Mouse (Mus musculus) central nervous system, embryonic 11.5 days (tissue): ENCODE measurements around the gene Vps4b. TPM values are rescaled to one million over a fixed set of nuclear protein-coding genes. Genes with fewer than 3 reads are reported as not detected.

ENCODE experiments used
- polyA plus RNA-seq: library from polyadenylated mRNA; depleted of rRNA; stranded (reverse); fragments of >200 nt; gene quantifications from 2 replicates; pipeline ENCODE4 v1.2.3, GENCODE M21; 2012; rRNA removed

The Vps4b gene
- polyA plus RNA-seq, result 43.7 and 59.3 TPM in 2 replicates

GRCm38 (mm10) chr1:106796542-106796924 lies at the start of gene Vps4b:
Gene Vps4b, minus strand, starts transcription at chr1:106796728.

GRCm38 (mm10) chr1:106759572-106760435 lies 36.7 kb downstream of the Vps4b start, which contains the start of gene Kdsr:
Gene Kdsr, minus strand, starts transcription at chr1:106759727.

Other genes starting within 250 kb of the Vps4b start
- 3.3 and 4.3 TPM in 2 replicates for gene Bcl2, start 82.5 kb downstream of the Vps4b start, polyA plus RNA-seq
- gene Kdsr, start 37.0 kb downstream of the Vps4b start, polyA plus RNA-seq, result 6.4 and 8.2 TPM in 2 replicates
- gene Serpinb5, start 64.4 kb upstream of the Vps4b start, polyA plus RNA-seq, result 0.09 TPM in 1 of 2 replicates, not detected in the other
- not detected in 2 replicates for gene Serpinb12, start 137.7 kb upstream of the Vps4b start, polyA plus RNA-seq
- not detected in 2 replicates for gene Serpinb13, start 184.3 kb upstream of the Vps4b start, polyA plus RNA-seq